Comparison of ENCODE assay signal across 17 mouse cellular contexts in the genomic region with DNA sequence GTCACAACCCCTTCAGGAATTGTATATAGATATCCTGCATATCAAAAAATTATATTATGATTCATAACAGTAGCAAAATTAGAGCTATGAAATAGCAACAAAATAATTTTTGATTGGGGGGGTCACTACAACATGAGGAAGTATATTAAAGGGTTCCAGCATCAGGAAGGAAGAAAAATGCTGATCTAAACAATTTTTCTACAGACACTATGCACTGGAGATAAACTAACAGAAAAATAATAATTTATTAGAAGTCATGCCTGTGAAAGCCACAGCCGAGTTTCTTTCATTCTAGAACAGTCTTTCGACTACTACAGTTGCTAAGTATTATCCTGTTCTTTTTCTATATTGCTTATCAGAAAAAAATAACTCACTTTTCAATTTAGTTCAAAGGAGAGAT. TPM values are rescaled to one million over a fixed set of nuclear protein-coding genes. Genes with fewer than 3 reads are reported as not detected.
"Had no signal": no experiment of that assay in that cellular context is flagged by ENCODE, and none has a peak within 500 bp of the region (broad histone marks: within the 10 kb centered on the region; RNA-seq: fewer than 3 reads in every experiment).

No protein-coding gene starts in this region.

- H3K36me3 ChIP-seq: neural tube, embryonic 13.5 days; neural tube, embryonic 15.5 days; stomach, embryonic 15.5 days had no signal

- DNase-seq: retina, postnatal 1 day; right cerebral cortex, adult 18-20 months; right cerebral cortex, postnatal 14 days; right cerebral cortex, postnatal 25 days; right cerebral cortex, postnatal 4 days; spleen, adult 18-20 months; thymus, adult 18-20 months; thymus, adult 2 months; thymus, postnatal 14 days; thymus, postnatal 25 days; thymus, postnatal 36 days; thymus, postnatal 4 days had no signal

- H3K27ac ChIP-seq: neural tube, embryonic 13.5 days; neural tube, embryonic 15.5 days; stomach, embryonic 15.5 days; stomach, postnatal 0 days had no signal

- H3K9ac ChIP-seq: neural tube, embryonic 13.5 days; neural tube, embryonic 15.5 days; stomach, embryonic 15.5 days had no signal

- H3K27me3 ChIP-seq: neural tube, embryonic 13.5 days; neural tube, embryonic 15.5 days; stomach, embryonic 15.5 days had no signal

- H3K4me3 ChIP-seq: neural tube, embryonic 13.5 days; neural tube, embryonic 15.5 days; stomach, embryonic 15.5 days had no signal

- H3K9me3 ChIP-seq: neural tube, embryonic 13.5 days; neural tube, embryonic 15.5 days; stomach, embryonic 15.5 days had no signal

- H3K4me1 ChIP-seq: neural tube, embryonic 13.5 days; neural tube, embryonic 15.5 days; stomach, embryonic 15.5 days had no signal

- H3K4me2 ChIP-seq: neural tube, embryonic 13.5 days; neural tube, embryonic 15.5 days; stomach, embryonic 15.5 days had no signal

RNA-seq across cellular contexts. Expression of a gene that starts 20.6 kb away (rescaled TPM):
- total RNA-seq: neutrophil, adult 5-6 weeks had no signal
- polyA plus RNA-seq: neural tube, embryonic 13.5 days had no signal
